Mouse (Mus musculus) limb, embryonic 15.5 days (tissue): Measurements from ENCODE around the gene Odf3. TPM values are rescaled to one million over a fixed set of nuclear protein-coding genes. Genes with fewer than 3 reads are reported as not detected.

Source experiments
- ATAC-seq: fragments of 200-750 bp; cut with Nextera tagmentation; 2 replicates; pipeline ENCODE4 v1.8.0; 2017; ENCODE audit warnings: low read depth, moderate TSS enrichment; ENCODE audit not compliant: insufficient number of reproducible peaks, low FRiP score, low TSS enrichment
- H3K27ac ChIP-seq: fragments of 300-500 bp; sonication (generic); 2 replicates; pipeline ENCODE4 v1.5.1; 2015; ENCODE audit warnings: moderate library complexity, mild to moderate bottlenecking, inconsistent platforms
- H3K27me3 ChIP-seq: fragments of 300-500 bp; sonication (generic); 2 replicates; pipeline ENCODE4 v1.6.1; 2015; ENCODE audit warnings: inconsistent platforms
- H3K36me3 ChIP-seq: fragments of 300-500 bp; sonication (generic); 2 replicates; pipeline ENCODE4 v1.6.1; 2015; ENCODE audit warnings: inconsistent platforms
- H3K4me1 ChIP-seq: fragments of 300-500 bp; sonication (generic); 2 replicates; pipeline ENCODE4 v1.6.1; 2015; ENCODE audit warnings: inconsistent platforms
- H3K4me2 ChIP-seq: fragments of 300-500 bp; sonication (generic); 2 replicates; pipeline ENCODE4 v1.6.1; 2015; ENCODE audit warnings: mild to moderate bottlenecking, inconsistent platforms
- H3K4me3 ChIP-seq: fragments of 300-500 bp; sonication (generic); 2 replicates; pipeline ENCODE4 v1.5.1; 2015; ENCODE audit warnings: mild to moderate bottlenecking, inconsistent platforms
- H3K9ac ChIP-seq: fragments of 300-500 bp; sonication (generic); 2 replicates; pipeline ENCODE4 v1.6.1; 2015; ENCODE audit warnings: inconsistent platforms
- H3K9me3 ChIP-seq: fragments of 300-500 bp; sonication (generic); 2 replicates; pipeline ENCODE4 v1.6.1; 2016; ENCODE audit warnings: inconsistent platforms
- WGBS: fragments of 180-500 bp; shearing (Covaris S2); methylation state at CpG from one replicate; pipeline ENCODE4 v1.1.7; 2015; 5-methylcytosine and 5-hydroxymethylcytosine counted together
- polyA plus RNA-seq: library from polyadenylated mRNA; unstranded; fragments of >200 nt; fragmentation: Nextera tagmentation; extraction: Ambion mirVana; gene quantifications from 2 replicates; pipeline ENCODE4 v1.2.1, GENCODE M21; 2015

Gene Odf3
- not detected in 2 replicates for polyA plus RNA-seq

DNA sequence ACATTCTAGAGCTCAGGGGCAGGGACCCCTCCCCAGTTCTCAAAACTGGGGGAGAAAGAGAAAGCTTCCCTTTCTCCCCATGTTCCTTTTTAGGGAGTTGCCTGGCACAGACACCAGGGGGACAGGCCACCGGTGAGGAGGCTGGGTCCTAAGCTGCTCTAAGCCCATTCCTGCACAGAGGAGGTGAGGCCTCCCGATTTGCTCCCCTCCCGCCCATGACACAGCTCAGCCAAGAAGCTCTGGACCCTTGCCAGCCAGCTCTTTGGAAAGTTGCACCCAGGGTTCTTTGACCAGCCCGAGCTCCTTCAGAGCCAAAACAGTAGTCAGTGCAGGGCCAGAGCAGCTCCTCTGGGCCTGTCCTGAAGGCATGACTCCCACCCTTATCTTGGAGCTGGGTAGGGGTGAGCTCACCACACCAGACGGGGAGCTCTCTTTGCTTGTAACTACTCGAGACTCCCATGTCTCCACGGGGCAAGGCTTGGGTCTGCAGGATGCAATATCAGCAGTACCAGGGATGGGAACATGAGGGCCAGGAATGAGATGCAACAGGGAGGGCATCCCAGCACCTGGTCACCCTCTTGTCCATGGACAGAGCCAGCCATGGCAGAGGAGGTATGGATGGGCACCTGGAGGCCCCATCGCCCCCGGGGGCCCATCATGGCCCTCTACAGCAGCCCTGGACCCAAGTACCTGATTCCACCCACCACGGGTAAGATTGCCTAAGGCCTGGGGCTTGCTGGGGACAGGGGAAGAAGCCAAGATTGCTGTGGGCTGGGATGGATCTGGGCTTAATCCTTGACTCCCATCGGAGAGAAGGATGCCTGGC lies at the start of gene Odf3:
Odf3 (plus strand) TSS at position 51 of the 826 bp plus-strand sequence.
- Histone ChIP-seq H3K4me2 (no peak within 1 kb of the TSS), H3K27me3 (peaks cover 18% of the 10 kb centered on the region), H3K4me1 (peaks cover 11% of the 10 kb centered on the region; the same call in 1 of the 2 replicates), H3K27ac (no peak within 1 kb of the TSS), H3K9me3 (no peaks in the 10 kb centered on the region), H3K36me3 (peaks cover 17% of the 10 kb centered on the region), H3K4me3 (no peak within 1 kb of the TSS), H3K9ac (0 out of 2 replicates have a peak within 1 kb of the TSS, but pooled peaks have one; percentile 15)
- WGBS: 59% methylated on average over 11 of the region's 11 CpGs
- ATAC-seq: no peak

DNA sequence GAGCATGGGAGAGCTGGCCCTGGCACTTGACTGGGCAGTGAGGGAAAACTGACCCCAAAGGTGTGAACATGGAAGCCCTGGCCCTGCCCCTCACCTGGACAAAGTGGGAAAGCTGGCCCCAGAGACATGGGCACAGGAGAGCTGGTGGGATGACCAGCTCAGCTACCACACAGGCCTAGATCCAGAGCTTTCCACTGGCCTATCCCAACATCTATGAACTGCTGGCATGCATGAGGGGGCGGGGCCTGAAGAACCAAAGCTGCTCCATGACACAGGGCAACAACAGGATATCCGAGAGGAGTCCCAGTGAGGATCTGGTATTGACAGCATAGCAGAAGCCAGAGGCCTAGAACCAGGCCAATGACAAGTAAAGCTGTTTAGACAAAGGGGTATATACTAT lies 49.4 kb upstream of the Odf3 start:
- H3K36me3 ChIP-seq: no peaks in the 10 kb centered on the region
- no peaks in the 10 kb centered on the region for H3K9me3 ChIP-seq
- H3K4me3 ChIP-seq: no peak overlapping the region
- ATAC-seq: 0 out of 2 replicates have a peak, but pooled peaks have one; percentile 52
- H3K27ac ChIP-seq: no peak overlapping the region
- H3K27me3 ChIP-seq: no peaks in the 10 kb centered on the region
- WGBS: 69% methylated on average over 2 of the region's 2 CpGs
- H3K4me1 ChIP-seq: no peaks in the 10 kb centered on the region
- no peak overlapping the region for H3K9ac ChIP-seq
- no peak overlapping the region for H3K4me2 ChIP-seq

DNA sequence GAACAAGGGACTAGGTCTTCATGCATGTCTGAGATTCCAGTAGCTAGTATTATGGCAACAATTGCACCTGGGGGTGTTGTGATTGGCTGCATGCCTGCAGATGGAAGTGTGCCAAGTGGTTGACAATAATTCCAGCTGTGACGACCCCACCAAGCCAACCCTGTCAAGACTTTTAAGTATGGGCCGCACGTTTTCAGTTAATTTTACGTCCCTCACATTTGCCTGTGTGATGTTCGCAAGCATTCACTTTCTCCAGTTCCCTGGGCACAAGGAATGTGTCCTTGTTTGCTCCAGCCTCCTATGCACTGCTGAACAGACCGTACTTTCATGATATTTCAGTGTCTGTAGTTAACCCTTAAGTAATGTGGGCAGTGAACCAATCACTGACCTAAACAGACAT lies 45.0 kb upstream of the Odf3 start:
- no peak for ATAC-seq
- H3K36me3 ChIP-seq: no peaks in the 10 kb centered on the region
- no peak overlapping the region for H3K9ac ChIP-seq
- no peaks in the 10 kb centered on the region for H3K9me3 ChIP-seq
- no peak overlapping the region for H3K4me3 ChIP-seq
- 32% methylated on average over 6 of the region's 6 CpGs for WGBS
- no peak overlapping the region for H3K27ac ChIP-seq
- H3K27me3 ChIP-seq: no peaks in the 10 kb centered on the region
- H3K4me1 ChIP-seq: no peaks in the 10 kb centered on the region
- H3K4me2 ChIP-seq: no peak overlapping the region

DNA sequence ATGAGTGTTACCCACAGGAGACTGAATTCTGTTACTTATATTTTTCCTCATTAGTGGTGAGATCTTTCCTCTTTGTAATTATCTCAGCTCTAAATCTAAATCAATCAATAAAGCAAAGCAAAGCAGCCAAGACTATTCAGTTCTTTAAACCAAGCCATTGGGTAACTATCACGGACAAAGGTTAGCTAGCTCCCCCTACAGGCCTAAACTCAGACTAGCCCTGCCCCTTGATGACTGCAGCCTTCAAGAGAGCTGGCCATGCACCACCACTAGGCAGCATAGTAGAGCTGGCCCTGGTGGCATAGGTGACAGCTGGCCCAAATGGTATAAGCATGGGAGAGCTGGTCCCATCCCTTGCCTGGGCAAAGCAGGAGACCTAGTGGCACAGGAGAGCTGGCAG lies 41.9 kb upstream of the Odf3 start:
- H3K9ac ChIP-seq: no peak overlapping the region
- no peaks in the 10 kb centered on the region for H3K36me3 ChIP-seq
- H3K27ac ChIP-seq: no peak overlapping the region
- no peak overlapping the region for H3K4me3 ChIP-seq
- no peak for ATAC-seq
- WGBS: 15% methylated on average over 1 of the region's 1 CpGs
- no peaks in the 10 kb centered on the region for H3K4me1 ChIP-seq
- H3K9me3 ChIP-seq: no peaks in the 10 kb centered on the region
- H3K27me3 ChIP-seq: no peaks in the 10 kb centered on the region
- no peak overlapping the region for H3K4me2 ChIP-seq

DNA sequence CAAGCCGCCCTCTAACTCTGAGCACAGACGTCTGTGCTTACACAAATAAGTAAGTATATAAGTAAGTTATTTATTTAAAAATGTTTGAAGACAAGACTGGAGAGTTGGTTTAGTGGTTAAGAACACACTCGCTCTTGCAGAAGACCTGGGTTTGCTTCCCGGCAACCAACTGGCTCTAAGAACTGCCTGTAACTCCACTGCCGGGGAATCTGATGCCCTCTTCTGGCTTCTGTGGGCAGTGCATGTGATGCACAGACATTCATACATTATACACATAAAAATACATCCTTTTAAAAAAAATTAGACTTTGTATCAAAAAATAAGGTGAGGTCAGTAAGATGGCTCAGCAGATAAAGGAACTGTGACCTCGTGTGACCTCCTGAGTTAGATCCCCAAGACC lies 37.1 kb upstream of the Odf3 start:
- 92% methylated on average over 6 of the region's 6 CpGs for WGBS
- no peak overlapping the region for H3K9ac ChIP-seq
- H3K9me3 ChIP-seq: no peaks in the 10 kb centered on the region
- H3K27me3 ChIP-seq: no peaks in the 10 kb centered on the region
- H3K4me1 ChIP-seq: no peaks in the 10 kb centered on the region
- no peak overlapping the region for H3K27ac ChIP-seq
- no peak overlapping the region for H3K4me3 ChIP-seq
- no peak for ATAC-seq
- H3K4me2 ChIP-seq: no peak overlapping the region
- H3K36me3 ChIP-seq: peaks cover 6% of the 10 kb centered on the region; the same call in 1 of the 2 replicates

DNA sequence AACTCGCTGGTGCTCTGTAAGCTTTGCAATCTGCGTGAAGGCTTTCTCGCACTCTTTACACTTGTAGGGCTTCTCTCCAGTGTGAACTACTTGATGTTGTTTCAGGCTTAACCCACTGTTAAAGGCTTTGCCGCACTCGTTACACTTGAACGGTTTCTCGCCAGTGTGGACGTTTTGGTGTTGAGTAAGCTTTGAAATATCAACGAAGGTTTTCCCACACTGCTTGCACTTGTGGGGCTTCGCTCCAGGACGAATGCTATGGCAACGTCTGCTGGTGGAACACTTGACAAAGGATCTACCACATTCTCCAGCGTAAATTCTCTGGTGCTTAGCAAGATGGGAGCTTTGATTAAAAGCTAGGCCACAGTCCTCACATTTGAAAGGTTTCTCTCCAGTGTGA lies 35.9 kb upstream of the Odf3 start:
- no peak for ATAC-seq
- Histone ChIP-seq H3K36me3 (peaks cover 6% of the 10 kb centered on the region; the same call in 1 of the 2 replicates), H3K27me3 (no peaks in the 10 kb centered on the region), H3K9ac (no peak overlapping the region), H3K4me1 (no peaks in the 10 kb centered on the region), H3K4me2 (no peak overlapping the region), H3K9me3 (no peaks in the 10 kb centered on the region), H3K4me3 (no peak overlapping the region), H3K27ac (no peak overlapping the region)
- 91% methylated on average over 13 of the region's 13 CpGs for WGBS

DNA sequence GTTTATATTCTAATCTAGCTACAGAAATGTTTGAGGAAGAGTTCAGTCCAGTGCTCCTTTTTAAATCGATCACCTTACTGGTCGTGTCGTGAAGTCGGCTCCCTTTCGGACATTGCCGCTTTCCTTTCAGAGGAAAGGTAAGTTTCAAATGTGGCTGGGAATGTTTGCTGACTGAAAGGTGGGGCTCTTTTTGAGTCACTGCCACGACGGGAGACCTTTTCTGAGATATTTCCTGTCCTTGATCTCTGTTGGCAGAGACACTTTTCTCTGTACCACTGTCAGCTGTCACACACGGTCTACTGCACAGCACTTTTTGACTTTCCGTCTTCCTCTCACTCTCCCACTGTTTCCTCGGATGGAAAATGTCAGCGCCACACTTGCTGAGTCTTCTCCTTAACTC lies 34.8 kb upstream of the Odf3 start:
- H3K27me3 ChIP-seq: no peaks in the 10 kb centered on the region
- no peak overlapping the region for H3K4me2 ChIP-seq
- H3K9me3 ChIP-seq: no peaks in the 10 kb centered on the region
- peaks cover 6% of the 10 kb centered on the region; the same call in 1 of the 2 replicates for H3K36me3 ChIP-seq
- H3K4me1 ChIP-seq: no peaks in the 10 kb centered on the region
- WGBS: 91% methylated on average over 12 of the region's 12 CpGs
- no peak overlapping the region for H3K27ac ChIP-seq
- no peak overlapping the region for H3K4me3 ChIP-seq
- H3K9ac ChIP-seq: no peak overlapping the region
- ATAC-seq: no peak

DNA sequence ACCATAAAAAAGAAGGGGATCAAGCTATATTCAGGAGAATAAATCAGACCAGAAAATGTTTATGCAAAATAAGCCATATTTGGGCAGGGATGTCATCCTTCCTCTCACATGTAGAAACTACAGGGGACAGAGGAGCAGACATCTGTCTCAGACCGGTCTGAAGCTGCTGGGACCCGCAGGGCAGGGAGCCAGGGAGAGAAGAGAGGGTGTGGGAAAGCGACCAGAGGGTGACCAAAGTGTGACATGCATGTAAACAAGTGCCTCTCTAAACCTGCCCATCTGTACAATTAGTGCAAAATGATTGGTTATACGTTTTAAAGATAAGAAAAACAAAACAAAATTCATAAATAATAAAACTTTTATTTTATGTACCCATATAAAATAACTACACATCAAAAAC lies 27.4 kb upstream of the Odf3 start:
- 71% methylated on average over 4 of the region's 4 CpGs for WGBS
- ATAC-seq: no peak
- Histone ChIP-seq H3K27ac (no peak overlapping the region), H3K4me1 (peaks cover 8% of the 10 kb centered on the region; the same call in 1 of the 2 replicates), H3K36me3 (no peaks in the 10 kb centered on the region), H3K9ac (no peak overlapping the region), H3K9me3 (no peaks in the 10 kb centered on the region), H3K27me3 (no peaks in the 10 kb centered on the region), H3K4me2 (no peak overlapping the region), H3K4me3 (no peak overlapping the region)

DNA sequence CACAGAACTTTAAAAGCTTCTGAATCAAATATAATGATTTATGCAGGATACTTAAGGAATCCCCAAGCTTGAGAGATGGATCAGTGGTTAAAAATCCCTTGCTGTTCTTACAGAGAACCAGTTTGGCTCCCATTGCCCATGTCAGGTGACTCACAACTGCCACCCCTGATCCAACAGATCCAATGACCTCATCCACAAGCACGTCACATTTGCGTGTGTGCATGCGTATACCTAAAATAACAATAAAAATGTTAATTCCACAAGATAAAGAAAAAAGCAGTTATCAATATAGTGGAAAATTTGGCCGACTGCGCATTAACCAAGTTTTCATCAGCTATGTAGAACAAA lies 26.3 kb upstream of the Odf3 start:
- H3K4me2 ChIP-seq: peak overlapping the region; percentile 72
- no peak overlapping the region; the same call in 1 of the 2 replicates for H3K9ac ChIP-seq
- H3K4me1 ChIP-seq: peaks cover 8% of the 10 kb centered on the region; the same call in 1 of the 2 replicates
- no peaks in the 10 kb centered on the region for H3K36me3 ChIP-seq
- H3K27me3 ChIP-seq: no peaks in the 10 kb centered on the region
- no peak for ATAC-seq
- H3K4me3 ChIP-seq: peak overlapping the region; percentile 44
- 45% methylated on average over 5 of the region's 5 CpGs for WGBS
- H3K9me3 ChIP-seq: no peaks in the 10 kb centered on the region
- no peak overlapping the region for H3K27ac ChIP-seq

DNA sequence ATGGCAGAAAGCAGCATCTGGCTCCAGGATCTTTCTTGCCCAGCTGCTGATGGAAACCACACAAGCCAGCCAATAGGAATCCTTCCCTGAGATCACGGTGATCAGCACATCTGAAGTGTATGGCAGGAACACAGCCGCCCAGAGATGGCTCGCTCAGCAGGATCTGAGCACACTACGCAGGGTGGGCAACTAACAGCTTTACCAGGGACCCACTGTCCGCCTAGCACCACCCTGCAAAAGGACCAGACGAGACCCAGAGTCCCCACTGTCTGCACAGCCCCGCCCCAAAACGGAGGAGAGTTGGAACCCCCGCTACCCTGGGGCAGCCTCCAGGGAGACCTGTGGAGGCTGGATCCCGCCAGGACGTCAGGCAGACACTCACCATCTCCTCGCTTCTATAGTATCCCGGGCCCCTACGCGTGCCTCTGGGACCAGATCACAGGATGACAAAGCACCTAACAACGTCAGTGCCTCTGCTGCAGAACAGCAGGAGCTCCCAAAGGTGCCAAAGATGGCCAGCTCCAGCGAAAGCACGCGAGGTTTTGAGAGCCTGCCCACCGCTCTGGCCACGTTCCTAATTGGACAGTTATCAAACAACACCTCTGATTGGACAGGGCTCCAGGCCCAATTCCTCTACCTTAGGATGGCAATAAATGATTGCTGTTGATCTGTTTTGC lies 25.8 kb upstream of the Odf3 start, which contains the start of gene Zfp941:
Zfp941 (minus strand) TSS at position 526 of the 677 bp plus-strand sequence.
- Histone ChIP-seq H3K4me2 (peak within 1 kb of the TSS; percentile 72), H3K9me3 (no peaks in the 10 kb centered on the region), H3K27me3 (no peaks in the 10 kb centered on the region), H3K4me1 (peaks cover 8% of the 10 kb centered on the region; the same call in 1 of the 2 replicates), H3K27ac (no peak within 1 kb of the TSS), H3K36me3 (no peaks in the 10 kb centered on the region), H3K4me3 (peak within 1 kb of the TSS; percentile 44), H3K9ac (peak within 1 kb of the TSS; percentile 35; the same call in 1 of the 2 replicates)
- under 1% methylated on average over 21 of the region's 21 CpGs for WGBS
- ATAC-seq: 0 out of 2 replicates have a peak, but pooled peaks have one; percentile 44

DNA sequence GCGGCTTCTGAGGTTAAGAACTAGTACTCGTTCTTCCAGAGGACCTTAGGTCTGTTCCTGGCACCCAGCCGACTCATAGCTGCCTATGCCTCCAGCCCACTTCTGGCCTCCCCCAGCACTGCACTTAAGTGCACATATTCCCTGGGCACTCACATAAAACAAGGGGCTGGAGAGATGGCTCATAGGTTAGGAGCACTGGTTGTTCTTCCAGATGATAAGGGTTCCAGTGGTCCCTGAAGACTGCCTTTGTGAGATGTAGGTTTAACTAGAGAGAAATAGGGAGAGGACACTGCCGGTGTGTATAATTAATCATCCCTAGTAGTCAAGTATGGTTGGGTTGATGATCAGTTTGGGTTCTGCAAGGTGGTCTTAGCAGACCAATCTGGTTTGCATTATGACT lies 24.9 kb upstream of the Odf3 start:
- Histone ChIP-seq H3K9ac (no peak overlapping the region), H3K4me2 (no peak overlapping the region), H3K36me3 (no peaks in the 10 kb centered on the region), H3K27ac (no peak overlapping the region), H3K9me3 (no peaks in the 10 kb centered on the region), H3K27me3 (no peaks in the 10 kb centered on the region), H3K4me1 (peaks cover 8% of the 10 kb centered on the region; the same call in 1 of the 2 replicates), H3K4me3 (no peak overlapping the region)
- no peak for ATAC-seq
- WGBS: 86% methylated on average over 4 of the region's 4 CpGs
